Mouse (Mus musculus) cerebellum, adult 2 months (tissue): Measurements from ENCODE around the gene Atp1a1.

Experiments used
- CTCF ChIP-seq: fragments of 200-500 bp; IDR thresholded peaks from 2 replicates; pipeline ENCODE4 v1.5.1; 2011; ENCODE audit warnings: low read depth, mild to moderate bottlenecking, control low read depth, low read length, moderate library complexity, borderline replicate concordance; ENCODE audit not compliant: insufficient read depth
- POLR2A ChIP-seq: fragments of 200-500 bp; IDR thresholded peaks from 2 replicates; pipeline ENCODE4 v1.6.1; 2011; ENCODE audit warnings: low read length, control low read depth, borderline replicate concordance; ENCODE audit not compliant: insufficient read depth

- TF ChIP-seq CTCF (no peak), POLR2A (no peak)
Measured at GRCm38 (mm10) chr3:101578072-101578471, 26.4 kb downstream of the Atp1a1 start.
